Mouse (Mus musculus): Measurements from ENCODE around the gene Mcam. TPM values are rescaled to one million over a fixed set of nuclear protein-coding genes. Genes with fewer than 3 reads are reported as not detected.

Mcam gene
- polyA plus RNA-seq, 1 experiment from 2014 or later: 13.0 TPM

- no peak for ATAC-seq (ENCODE audit: low FRiP score)
- Histone ChIP-seq H3K4me3 (ENCODE audit: low read depth, low read length) (no peak overlapping the region), H3K4me2 (replicated peaks; ENCODE audit: low read depth, low read length) (no peak overlapping the region), H3K27ac (ENCODE audit: low read depth, low read length) (no peak overlapping the region), H3K9ac (ENCODE audit: low read depth, low read length) (no peak overlapping the region), H3K27me3 (ENCODE audit: control insufficient read depth, insufficient read depth, low read length) (peaks cover 5% of the 10 kb centered on the region; the same call in 1 of the 2 replicates), H3K36me3 (ENCODE audit: control insufficient read depth, insufficient read depth, low read length) (no peaks in the 10 kb centered on the region), H3K4me1 (replicated peaks; ENCODE audit: control insufficient read depth, insufficient read depth, low read length) (peaks cover 6% of the 10 kb centered on the region), H3K9me3 (ENCODE audit: control insufficient read depth, low read length) (no peaks in the 10 kb centered on the region)
- WGBS: 67% methylated on average over 3 of the region's 3 CpGs
- no peak for DNase-seq (ENCODE audit: low spot score)
Measured at GRCm38 (mm10) chr9:44127351-44127801, 6.9 kb upstream of the Mcam start.

- peak overlapping the region; percentile 32 for H3K4me3 ChIP-seq (ENCODE audit: low read depth, low read length)
- WGBS: 4% methylated on average over 9 of the region's 9 CpGs
- H3K9me3 ChIP-seq (ENCODE audit: control insufficient read depth, low read length): no peaks in the 10 kb centered on the region
- H3K27me3 ChIP-seq (ENCODE audit: control insufficient read depth, insufficient read depth, low read length): peaks cover 27% of the 10 kb centered on the region
- peak overlapping the region; percentile 52 for H3K9ac ChIP-seq (ENCODE audit: low read depth, low read length)
- H3K4me1 ChIP-seq (replicated peaks; ENCODE audit: control insufficient read depth, insufficient read depth, low read length): peaks cover 10% of the 10 kb centered on the region
- no peak for DNase-seq (ENCODE audit: low spot score)
- peak overlapping the region; percentile 69 for H3K4me2 ChIP-seq (replicated peaks; ENCODE audit: low read depth, low read length)
- no peak overlapping the region for H3K27ac ChIP-seq (ENCODE audit: low read depth, low read length)
- peak; percentile 3; the same call in 1 of the 2 replicates for ATAC-seq (ENCODE audit: low FRiP score)
- H3K36me3 ChIP-seq (ENCODE audit: control insufficient read depth, insufficient read depth, low read length): no peaks in the 10 kb centered on the region
Measured at GRCm38 (mm10) chr9:44129633-44130032, 4.6 kb upstream of the Mcam start.

GRCm38 (mm10) chr9:44130034-44130433 lies 4.2 kb upstream of the Mcam start:
- Histone ChIP-seq H3K4me2 (replicated peaks; ENCODE audit: low read depth, low read length) (peak overlapping the region; percentile 69), H3K4me1 (replicated peaks; ENCODE audit: control insufficient read depth, insufficient read depth, low read length) (peaks cover 13% of the 10 kb centered on the region), H3K4me3 (ENCODE audit: low read depth, low read length) (peak overlapping the region; percentile 32), H3K9ac (ENCODE audit: low read depth, low read length) (peak overlapping the region; percentile 52), H3K36me3 (ENCODE audit: control insufficient read depth, insufficient read depth, low read length) (no peaks in the 10 kb centered on the region), H3K27me3 (ENCODE audit: control insufficient read depth, insufficient read depth, low read length) (peaks cover 31% of the 10 kb centered on the region), H3K9me3 (ENCODE audit: control insufficient read depth, low read length) (no peaks in the 10 kb centered on the region), H3K27ac (ENCODE audit: low read depth, low read length) (peak overlapping the region; percentile 56)
- peak; percentile 60 for ATAC-seq (ENCODE audit: low FRiP score)
- DNase-seq (ENCODE audit: low spot score): peak; percentile 70
- under 1% methylated on average over 27 of the region's 27 CpGs for WGBS

GRCm38 (mm10) chr9:44130581-44131275 lies 3.5 kb upstream of the Mcam start:
- H3K36me3 ChIP-seq (ENCODE audit: control insufficient read depth, insufficient read depth, low read length): no peaks in the 10 kb centered on the region
- peak overlapping the region; percentile 6; the same call in 1 of the 2 replicates for H3K4me3 ChIP-seq (ENCODE audit: low read depth, low read length)
- H3K27ac ChIP-seq (ENCODE audit: low read depth, low read length): peak overlapping the region; percentile 56; the same call in 1 of the 2 replicates
- peak; percentile 58 for ATAC-seq (ENCODE audit: low FRiP score)
- peaks cover 14% of the 10 kb centered on the region for H3K4me1 ChIP-seq (replicated peaks; ENCODE audit: control insufficient read depth, insufficient read depth, low read length)
- peak; percentile 66 for DNase-seq (ENCODE audit: low spot score)
- H3K4me2 ChIP-seq (replicated peaks; ENCODE audit: low read depth, low read length): peak overlapping the region; percentile 69
- peaks cover 38% of the 10 kb centered on the region for H3K27me3 ChIP-seq (ENCODE audit: control insufficient read depth, insufficient read depth, low read length)
- no peaks in the 10 kb centered on the region for H3K9me3 ChIP-seq (ENCODE audit: control insufficient read depth, low read length)
- 8% methylated on average over 19 of the region's 19 CpGs for WGBS
- H3K9ac ChIP-seq (ENCODE audit: low read depth, low read length): peak overlapping the region; percentile 52

- Histone ChIP-seq H3K36me3 (ENCODE audit: control insufficient read depth, insufficient read depth, low read length) (no peaks in the 10 kb centered on the region), H3K27me3 (ENCODE audit: control insufficient read depth, insufficient read depth, low read length) (peaks cover 42% of the 10 kb centered on the region), H3K4me1 (replicated peaks; ENCODE audit: control insufficient read depth, insufficient read depth, low read length) (peaks cover 14% of the 10 kb centered on the region), H3K9me3 (ENCODE audit: control insufficient read depth, low read length) (no peaks in the 10 kb centered on the region), H3K27ac (ENCODE audit: low read depth, low read length) (no peak overlapping the region), H3K4me2 (replicated peaks; ENCODE audit: low read depth, low read length) (no peak overlapping the region), H3K4me3 (ENCODE audit: low read depth, low read length) (no peak overlapping the region), H3K9ac (ENCODE audit: low read depth, low read length) (no peak overlapping the region)
- WGBS: 37% methylated on average over 7 of the region's 7 CpGs
- ATAC-seq (ENCODE audit: low FRiP score) (no peak), DNase-seq (ENCODE audit: low spot score) (no peak)
Measured at GRCm38 (mm10) chr9:44131276-44131590, 3.0 kb upstream of the Mcam start.

GRCm38 (mm10) chr9:44132200-44132599 lies 2.1 kb upstream of the Mcam start:
- ATAC-seq (ENCODE audit: low FRiP score) (no peak), DNase-seq (ENCODE audit: low spot score) (no peak)
- Histone ChIP-seq H3K9me3 (ENCODE audit: control insufficient read depth, low read length) (no peaks in the 10 kb centered on the region), H3K4me3 (ENCODE audit: low read depth, low read length) (no peak overlapping the region), H3K36me3 (ENCODE audit: control insufficient read depth, insufficient read depth, low read length) (no peaks in the 10 kb centered on the region), H3K4me1 (replicated peaks; ENCODE audit: control insufficient read depth, insufficient read depth, low read length) (peaks cover 14% of the 10 kb centered on the region), H3K27me3 (ENCODE audit: control insufficient read depth, insufficient read depth, low read length) (peaks cover 44% of the 10 kb centered on the region), H3K9ac (ENCODE audit: low read depth, low read length) (no peak overlapping the region), H3K4me2 (replicated peaks; ENCODE audit: low read depth, low read length) (no peak overlapping the region), H3K27ac (ENCODE audit: low read depth, low read length) (no peak overlapping the region)
- WGBS: 66% methylated on average over 5 of the region's 5 CpGs

GRCm38 (mm10) chr9:44133287-44133686 lies 982 bp upstream of the Mcam start:
- Histone ChIP-seq H3K4me3 (ENCODE audit: low read depth, low read length) (no peak overlapping the region), H3K27me3 (ENCODE audit: control insufficient read depth, insufficient read depth, low read length) (peaks cover 44% of the 10 kb centered on the region), H3K9me3 (ENCODE audit: control insufficient read depth, low read length) (no peaks in the 10 kb centered on the region), H3K9ac (ENCODE audit: low read depth, low read length) (0 out of 2 replicates have a peak overlapping the region, but pooled peaks have one; percentile 7), H3K4me2 (replicated peaks; ENCODE audit: low read depth, low read length) (0 out of 2 replicates have a peak overlapping the region, but pooled peaks have one; percentile 11), H3K36me3 (ENCODE audit: control insufficient read depth, insufficient read depth, low read length) (no peaks in the 10 kb centered on the region), H3K27ac (ENCODE audit: low read depth, low read length) (no peak overlapping the region), H3K4me1 (replicated peaks; ENCODE audit: control insufficient read depth, insufficient read depth, low read length) (peaks cover 14% of the 10 kb centered on the region)
- DNase-seq (ENCODE audit: low spot score) (no peak), ATAC-seq (ENCODE audit: low FRiP score) (no peak)
- 26% methylated on average over 2 of the region's 2 CpGs for WGBS

GRCm38 (mm10) chr9:44134851-44135730 lies 822 bp downstream of the Mcam start:
- Histone ChIP-seq H3K36me3 (ENCODE audit: control insufficient read depth, insufficient read depth, low read length) (no peaks in the 10 kb centered on the region), H3K27ac (ENCODE audit: low read depth, low read length) (no peak overlapping the region), H3K27me3 (ENCODE audit: control insufficient read depth, insufficient read depth, low read length) (peaks cover 41% of the 10 kb centered on the region), H3K9me3 (ENCODE audit: control insufficient read depth, low read length) (no peaks in the 10 kb centered on the region), H3K9ac (ENCODE audit: low read depth, low read length) (peak overlapping the region; percentile 45), H3K4me2 (replicated peaks; ENCODE audit: low read depth, low read length) (peak overlapping the region; percentile 85), H3K4me3 (ENCODE audit: low read depth, low read length) (peak overlapping the region; percentile 50), H3K4me1 (replicated peaks; ENCODE audit: control insufficient read depth, insufficient read depth, low read length) (peaks cover 14% of the 10 kb centered on the region)
- ATAC-seq (ENCODE audit: low FRiP score): no peak
- peak; percentile 45 for DNase-seq (ENCODE audit: low spot score)
- 4% methylated on average over 49 of the region's 49 CpGs for WGBS

Measured in hindbrain, embryonic 11.5 days (tissue).